Mouse (Mus musculus) monocyte, adult 2 months (primary cell): Measurements from ENCODE around the gene Wbp2.
A peak's percentile ranks its signal among the peaks of the same experiment; 100 is the strongest.

Source experiments
- DNase-seq, 2 experiments: peaks; one replicate each; pipeline ENCODE4 v3.0.0; 2022; ENCODE audit warnings: low spot score in 2 of 2, low read depth in 1 of 2

The Wbp2 gene

DNA sequence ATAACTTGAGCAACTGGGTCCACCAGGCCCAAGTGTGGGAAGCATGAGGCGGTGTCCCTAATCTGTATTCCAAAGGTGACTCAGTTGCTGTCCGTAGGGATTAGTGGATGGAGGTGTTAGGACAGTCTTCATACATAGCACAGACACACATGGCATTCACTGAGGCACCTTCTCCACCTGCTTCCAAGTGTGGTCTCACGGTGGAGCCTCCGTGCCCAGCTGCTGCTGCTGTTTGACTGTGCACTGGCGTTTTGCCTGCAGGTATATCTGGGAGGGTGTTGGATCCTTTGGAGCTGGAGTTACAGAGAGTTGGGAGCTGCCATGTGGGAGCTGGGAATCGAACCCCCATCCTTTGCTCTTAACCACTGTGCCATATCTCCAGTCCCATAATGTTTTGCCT lies 52.2 kb downstream of the Wbp2 start:
- no peak for DNase-seq

GRCm38 (mm10) chr11:116030898-116031845 lies 55.6 kb downstream of the Wbp2 start:
- DNase-seq = peak; percentile 38 to 53

GRCm38 (mm10) chr11:116030088-116030897 lies 56.5 kb downstream of the Wbp2 start, which contains the start of gene Unk:
Unk (plus strand) TSS chr11:116030322.
- peak; percentile 90 to 94 for DNase-seq

GRCm38 (mm10) chr11:116029086-116029865 lies 57.5 kb downstream of the Wbp2 start:
- DNase-seq = no peak
